In the genomic region with DNA sequence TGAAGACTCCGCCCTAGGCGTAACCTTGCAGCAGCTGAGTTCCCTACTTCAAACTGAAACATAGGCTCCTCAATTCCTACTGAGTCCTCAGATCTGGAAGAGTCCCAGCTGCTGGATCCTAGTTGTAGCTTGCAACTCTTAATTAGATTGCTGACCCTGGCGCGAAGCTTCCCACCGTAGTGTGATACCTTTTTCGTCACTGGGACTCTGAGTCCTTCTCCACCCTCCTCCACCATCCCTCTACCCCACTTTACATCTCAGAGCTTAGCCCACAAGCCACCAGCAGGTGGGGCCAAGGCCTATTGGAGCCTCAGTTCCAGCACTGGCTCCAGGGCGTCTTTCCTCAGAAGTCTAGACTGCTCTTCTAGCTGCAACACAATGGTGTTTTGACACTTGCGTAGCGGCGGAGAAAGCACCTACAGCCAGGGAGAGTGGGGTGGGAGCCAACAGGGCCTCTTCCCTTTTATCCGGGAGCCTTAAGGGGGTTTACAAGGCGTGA, we compare ENCODE assay signal across 7 mouse cellular contexts. TPM values are rescaled to one million over a fixed set of nuclear protein-coding genes. Genes with fewer than 3 reads are reported as not detected.
DNase-seq lines count a peak whose midpoint lies in the region; ATAC-seq lines count a peak whose summit lies in the region.

TSS of gene Gpr108 (minus strand) at position 246 of the 499 bp plus-strand sequence.

- 1% methylated on average over 12 of the region's 12 CpGs for WGBS in intestine, embryonic 15.5 days
- 1% methylated on average over 12 of the region's 12 CpGs for WGBS in midbrain, embryonic 10.5 days

- H3K27ac ChIP-seq in intestine, embryonic 15.5 days = peak within 1 kb of the TSS; percentile 94
- peak within 1 kb of the TSS; percentile 95 for H3K27ac ChIP-seq in midbrain, embryonic 10.5 days (replicated peaks)

- peak; percentile 82 for DNase-seq in adrenal gland, adult 8-10 months
- DNase-seq in embryo, embryonic 11.5 days (ENCODE audit: low read depth, low spot score) = peak; percentile 78
- peak; percentile 78 to 80 for DNase-seq in gastrocnemius, postnatal 36 days
- peak; percentile 85 to 94 for DNase-seq in left cerebral cortex, postnatal 25 days (ENCODE audit: low spot score in 2 of 2)
- peak; percentile 85 for DNase-seq in midbrain, embryonic 10.5 days (ENCODE audit: low spot score)
- DNase-seq in right cerebral cortex, postnatal 4 days = peak; percentile 78

- H3K36me3 ChIP-seq in intestine, embryonic 15.5 days = peaks cover 8% of the 10 kb centered on the region; the same call in 1 of the 2 replicates
- H3K36me3 ChIP-seq in midbrain, embryonic 10.5 days = peaks cover 16% of the 10 kb centered on the region

- peaks cover 27% of the 10 kb centered on the region for H3K4me1 ChIP-seq in intestine, embryonic 15.5 days (replicated peaks)
- peaks cover 38% of the 10 kb centered on the region for H3K4me1 ChIP-seq in midbrain, embryonic 10.5 days

- ATAC-seq in intestine, embryonic 15.5 days = peak; percentile 63

- intact Hi-C loops in gastrocnemius, postnatal 36 days (cut with DNase I) = loop anchor here (1.0 kb wide), 1 partner anchor 29 kb away; no protein-coding TSS in a partner anchor
- intact Hi-C loops in left cerebral cortex, postnatal 25 days (cut with DNase I) = loop anchor here (1.0 kb wide), 2 partner anchors 29 to 87 kb away; no protein-coding TSS in a partner anchor

- peak within 1 kb of the TSS; percentile 80 for H3K4me3 ChIP-seq in intestine, embryonic 15.5 days (replicated peaks)
- H3K4me3 ChIP-seq in midbrain, embryonic 10.5 days = peak within 1 kb of the TSS; percentile 81

- peak within 1 kb of the TSS; percentile 73 for H3K9ac ChIP-seq in intestine, embryonic 15.5 days

- H3K9me3 ChIP-seq in intestine, embryonic 15.5 days = no peaks in the 10 kb centered on the region
- no peaks in the 10 kb centered on the region for H3K9me3 ChIP-seq in midbrain, embryonic 10.5 days (replicated peaks)

- H3K27me3 ChIP-seq in intestine, embryonic 15.5 days (replicated peaks) = no peaks in the 10 kb centered on the region
- no peaks in the 10 kb centered on the region for H3K27me3 ChIP-seq in midbrain, embryonic 10.5 days (ENCODE audit: low read depth, poor library complexity, severe bottlenecking)

- peak within 1 kb of the TSS; percentile 95 for H3K4me2 ChIP-seq in intestine, embryonic 15.5 days (replicated peaks)

RNA-seq across cellular contexts. Expression of gene Gpr108, which starts in this region (rescaled TPM):
- 100 to 1,000 TPM in 3 of 4 experiments, 10 to 100 TPM in 1; 98.6 to 107 (median 102) TPM for total RNA-seq in adrenal gland, adult 8-10 months (2022)
- total RNA-seq in gastrocnemius, postnatal 36 days (2021) = 10 to 100 TPM; 20.5 to 22.6 TPM
- 32.6 and 34.7 TPM in 2 replicates for polyA plus RNA-seq in intestine, embryonic 15.5 days (2015; fragmentation: Nextera tagmentation; extraction: Ambion mirVana)
- total RNA-seq in left cerebral cortex, postnatal 25 days (2021) = 10 to 100 TPM; 21.5 to 24.0 TPM
- 23.9 and 26.0 TPM in 2 replicates for polyA plus RNA-seq in midbrain, embryonic 10.5 days (2016; fragmentation: Nextera tagmentation; extraction: Ambion mirVana)

Comparison
In these comparisons a context has a peak if more than half of its experiments do, and no peak if none do; other contexts are left out.
1. Peak in every context shown above with its lines: DNase-seq, ATAC-seq, H3K4me3 ChIP-seq and H3K27ac ChIP-seq.